Mouse (Mus musculus) urinary bladder, postnatal 4 days (tissue): Measurements from ENCODE around the gene Olfr808.

Source experiments
- DNase-seq, 2 experiments: peaks; one replicate each; pipeline ENCODE4 v3.0.0; 2021 to 2022; ENCODE audit warnings: low spot score in 2 of 2

The Olfr808 gene

GRCm38 (mm10) chr10:129765182-129765581 is at the start of gene Olfr808:
Gene Olfr808, plus strand, starts transcription at chr10:129765482.
- DNase-seq = no peak

DNA sequence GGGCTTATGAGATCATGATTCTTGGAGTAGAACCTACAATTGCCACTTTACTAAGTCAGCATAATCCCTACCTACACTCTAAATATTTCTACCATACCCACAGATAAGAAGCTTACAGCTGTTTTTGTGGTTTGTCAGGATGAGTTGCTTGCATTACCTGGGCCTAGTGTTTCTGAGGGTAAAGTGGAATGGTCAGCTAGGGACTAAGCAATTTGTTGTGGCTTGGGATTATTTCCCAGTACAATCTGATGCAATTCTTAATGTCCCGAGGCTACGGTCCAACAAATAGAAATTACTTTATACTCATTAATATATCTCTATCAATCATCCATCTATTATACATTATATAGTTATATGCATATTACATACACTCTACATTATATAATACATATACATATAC is 36.0 kb upstream of the Olfr808 start, which contains the start of gene Olfr805:
Gene Olfr805 (minus strand): TSS at position 101 of the 400 bp plus-strand sequence.
- no peak for DNase-seq

- DNase-seq = no peak
Observed at GRCm38 (mm10) chr10:129741821-129742220, 23.5 kb upstream of the Olfr808 start, which contains the start of gene Olfr806. Gene Olfr806, minus strand, starts transcription at chr10:129741921.

DNA sequence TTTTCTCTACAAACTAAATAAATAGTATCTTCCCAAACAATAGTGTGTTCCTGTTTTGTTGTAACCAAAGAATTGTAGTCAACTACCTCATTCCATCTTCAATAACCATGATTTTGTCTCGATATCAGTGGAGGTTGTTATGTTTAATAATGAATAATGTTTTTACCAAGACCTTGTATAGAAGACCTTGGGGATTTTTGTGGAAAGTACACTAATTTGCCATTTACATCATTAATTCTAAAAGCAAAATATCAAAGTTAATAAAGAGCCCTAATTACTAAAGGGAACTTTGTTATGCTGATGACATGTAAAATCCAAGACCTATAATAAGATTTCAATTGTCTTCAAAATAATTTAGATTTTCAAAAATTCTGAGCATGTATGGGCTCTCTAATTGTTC is 7.6 kb upstream of the Olfr808 start, which contains the start of gene Olfr807:
Gene Olfr807 (minus strand): TSS at position 101 of the 400 bp plus-strand sequence.
- no peak for DNase-seq

GRCm38 (mm10) chr10:129774338-129774737 is 9.1 kb downstream of the Olfr808 start, which contains the start of gene Olfr809:
Gene Olfr809, plus strand, starts transcription at chr10:129774638.
- DNase-seq = no peak

DNA sequence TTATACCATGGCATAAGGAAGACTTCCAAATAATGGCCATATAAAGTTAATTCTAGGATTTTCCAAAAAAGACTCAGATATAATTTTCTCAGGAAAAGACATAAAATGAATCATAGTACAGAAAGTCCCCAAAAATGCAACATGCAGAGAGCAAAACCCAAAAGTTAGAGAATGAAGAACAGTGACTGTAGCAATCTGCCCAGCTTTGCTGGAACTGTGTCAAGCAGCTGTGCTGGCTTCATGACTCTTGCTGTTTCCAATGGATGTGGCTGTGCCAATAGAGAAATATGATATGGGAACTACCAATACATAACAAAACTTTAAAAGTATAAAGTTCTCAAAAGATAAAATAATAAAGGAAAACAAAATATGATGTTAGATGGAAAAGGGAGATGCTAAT is 12.8 kb downstream of the Olfr808 start:
- DNase-seq = no peak

DNA sequence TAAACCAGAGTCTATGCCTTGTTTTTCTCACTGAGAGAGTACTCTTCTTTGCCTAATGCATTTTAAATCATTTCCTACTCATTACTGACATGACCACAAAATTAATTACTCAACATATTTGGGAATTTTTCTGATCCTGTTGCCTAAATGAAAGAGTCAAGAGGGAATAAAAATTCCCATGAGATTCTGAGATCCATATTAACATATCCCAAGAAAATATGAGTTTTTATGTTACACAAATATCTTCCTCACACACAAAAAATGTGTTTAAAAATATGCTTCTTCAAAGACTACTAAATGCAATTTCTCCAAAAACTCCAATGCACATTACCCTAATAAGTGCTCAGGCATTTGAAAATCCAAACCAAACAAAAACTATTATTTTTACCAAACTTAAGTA is 29.5 kb downstream of the Olfr808 start, which contains the start of gene Olfr810:
Gene Olfr810 (minus strand): TSS at position 101 of the 400 bp plus-strand sequence.
- DNase-seq = no peak

DNA sequence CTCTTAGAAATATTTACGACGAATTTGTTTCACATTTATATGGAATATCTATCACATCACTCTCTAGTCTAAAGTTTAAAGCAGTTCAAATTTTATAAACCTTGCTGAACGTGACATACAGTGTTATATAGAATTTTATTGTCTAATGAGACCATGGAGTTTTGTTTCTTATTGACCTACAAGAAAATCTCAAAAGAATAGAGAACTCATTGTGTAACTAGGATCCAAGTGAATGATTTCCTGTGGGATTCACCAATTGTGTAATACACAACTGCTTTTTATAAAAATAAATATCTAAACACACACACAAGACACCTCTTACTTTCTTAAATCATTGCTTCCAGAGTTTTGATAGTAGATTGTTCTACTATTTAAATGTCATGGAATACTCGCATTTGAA is 39.0 kb downstream of the Olfr808 start, which contains the start of gene Olfr811:
Gene Olfr811 (minus strand): TSS at position 101 of the 400 bp plus-strand sequence.
- no peak for DNase-seq
